Mouse (Mus musculus): ENCODE results near the gene Adcy5. TPM values are rescaled to one million over a fixed set of nuclear protein-coding genes. Genes with fewer than 3 reads are reported as not detected.
A peak's percentile ranks its signal among the peaks of the same experiment; 100 is the strongest.

The Adcy5 gene
- polyA plus RNA-seq, 1 experiment from 2014 or later = 2.6 TPM

- 70% methylated on average over 3 of the region's 3 CpGs for whole genome bisulfite sequencing
- H3K9ac ChIP-seq = no peak overlapping the region
- no peaks in the 10 kb centered on the region for H3K9me3 ChIP-seq
- no peaks in the 10 kb centered on the region for H3K4me1 ChIP-seq
- H3K4me3 ChIP-seq = no peak overlapping the region
- ATAC-seq (ENCODE audit: low FRiP score, low read depth) = no peak
- no peak overlapping the region for H3K27ac ChIP-seq
- no peaks in the 10 kb centered on the region for H3K27me3 ChIP-seq
- no peaks in the 10 kb centered on the region for H3K36me3 ChIP-seq
- no peak overlapping the region for H3K4me2 ChIP-seq (replicated peaks)
Observed at GRCm38 (mm10) chr16:35130172-35130571, 24.5 kb upstream of the Adcy5 start.

GRCm38 (mm10) chr16:35139416-35139815 is 15.3 kb upstream of the Adcy5 start:
- no peaks in the 10 kb centered on the region for H3K27me3 ChIP-seq
- no peak overlapping the region for H3K9ac ChIP-seq
- H3K9me3 ChIP-seq = no peaks in the 10 kb centered on the region
- H3K36me3 ChIP-seq = no peaks in the 10 kb centered on the region
- no peak for ATAC-seq (ENCODE audit: low FRiP score, low read depth)
- H3K4me3 ChIP-seq = no peak overlapping the region
- no peak overlapping the region for H3K4me2 ChIP-seq (replicated peaks)
- H3K4me1 ChIP-seq = peaks cover 13% of the 10 kb centered on the region
- no peak overlapping the region for H3K27ac ChIP-seq
- WGBS = 75% methylated on average over 6 of the region's 6 CpGs

GRCm38 (mm10) chr16:35139873-35140619 is 14.6 kb upstream of the Adcy5 start:
- H3K27ac ChIP-seq = no peak overlapping the region; the same call in 1 of the 2 replicates
- 15% methylated on average over 11 of the region's 11 CpGs for WGBS
- peak; percentile 57; the same call in 1 of the 2 replicates for ATAC-seq (ENCODE audit: low FRiP score, low read depth)
- no peaks in the 10 kb centered on the region for H3K36me3 ChIP-seq
- peak overlapping the region; percentile 8; the same call in 1 of the 2 replicates for H3K9ac ChIP-seq
- no peak overlapping the region for H3K4me3 ChIP-seq
- no peaks in the 10 kb centered on the region for H3K27me3 ChIP-seq
- no peaks in the 10 kb centered on the region for H3K9me3 ChIP-seq
- H3K4me1 ChIP-seq = peaks cover 13% of the 10 kb centered on the region
- peak overlapping the region; percentile 41 for H3K4me2 ChIP-seq (replicated peaks)

- Histone ChIP-seq H3K9ac (0 out of 2 replicates have a peak overlapping the region, but pooled peaks have one; percentile 8), H3K4me3 (no peak overlapping the region), H3K27ac (no peak overlapping the region), H3K36me3 (no peaks in the 10 kb centered on the region), H3K9me3 (0 out of 2 replicates have a peak, but pooled peaks cover 3% of the 10 kb centered on the region), H3K4me1 (peaks cover 13% of the 10 kb centered on the region), H3K27me3 (no peaks in the 10 kb centered on the region), H3K4me2 (replicated peaks) (peak overlapping the region; percentile 41)
- 34% methylated on average over 9 of the region's 9 CpGs for WGBS
- no peak for ATAC-seq (ENCODE audit: low FRiP score, low read depth)
Observed at GRCm38 (mm10) chr16:35140620-35140975, 14.1 kb upstream of the Adcy5 start.

- WGBS = 57% methylated on average over 8 of the region's 8 CpGs
- Histone ChIP-seq H3K27me3 (no peaks in the 10 kb centered on the region; the same call in 1 of the 2 replicates), H3K4me3 (no peak overlapping the region), H3K9me3 (0 out of 2 replicates have a peak, but pooled peaks cover 3% of the 10 kb centered on the region), H3K27ac (no peak overlapping the region), H3K4me1 (peaks cover 13% of the 10 kb centered on the region), H3K36me3 (no peaks in the 10 kb centered on the region), H3K9ac (no peak overlapping the region), H3K4me2 (replicated peaks) (no peak overlapping the region)
- ATAC-seq (ENCODE audit: low FRiP score, low read depth) = no peak
Observed at GRCm38 (mm10) chr16:35141839-35142238, 12.8 kb upstream of the Adcy5 start.

- no peaks in the 10 kb centered on the region for H3K4me1 ChIP-seq
- H3K9ac ChIP-seq = no peak overlapping the region
- ATAC-seq (ENCODE audit: low FRiP score, low read depth) = no peak
- 0 out of 2 replicates have a peak, but pooled peaks cover 8% of the 10 kb centered on the region for H3K9me3 ChIP-seq
- H3K27ac ChIP-seq = no peak overlapping the region
- no peaks in the 10 kb centered on the region for H3K36me3 ChIP-seq
- H3K4me2 ChIP-seq (replicated peaks) = no peak overlapping the region
- no peak overlapping the region for H3K4me3 ChIP-seq
- 25% methylated on average over 4 of the region's 4 CpGs for WGBS
- peaks cover 9% of the 10 kb centered on the region for H3K27me3 ChIP-seq
Observed at GRCm38 (mm10) chr16:35146153-35146552, 8.5 kb upstream of the Adcy5 start.

- Histone ChIP-seq H3K27ac (no peak overlapping the region; the same call in 1 of the 2 replicates), H3K4me1 (peaks cover 28% of the 10 kb centered on the region), H3K27me3 (peaks cover 70% of the 10 kb centered on the region), H3K9ac (no peak overlapping the region), H3K4me3 (no peak overlapping the region), H3K36me3 (no peaks in the 10 kb centered on the region), H3K4me2 (replicated peaks) (peak overlapping the region; percentile 94), H3K9me3 (no peaks in the 10 kb centered on the region)
- no peak for ATAC-seq (ENCODE audit: low FRiP score, low read depth)
- WGBS = 9% methylated on average over 12 of the region's 12 CpGs
Observed at GRCm38 (mm10) chr16:35153146-35153755, 1.4 kb upstream of the Adcy5 start.

- no peaks in the 10 kb centered on the region for H3K9me3 ChIP-seq
- 1% methylated on average over 29 of the region's 29 CpGs for WGBS
- peak overlapping the region; percentile 76 for H3K4me3 ChIP-seq
- peak overlapping the region; percentile 84 for H3K9ac ChIP-seq
- ATAC-seq (ENCODE audit: low FRiP score, low read depth) = peak; percentile 63
- H3K4me2 ChIP-seq (replicated peaks) = peak overlapping the region; percentile 94
- H3K4me1 ChIP-seq = peaks cover 28% of the 10 kb centered on the region
- H3K36me3 ChIP-seq = no peaks in the 10 kb centered on the region
- H3K27ac ChIP-seq = peak overlapping the region; percentile 15; the same call in 1 of the 2 replicates
- H3K27me3 ChIP-seq = peaks cover 75% of the 10 kb centered on the region
Observed at GRCm38 (mm10) chr16:35154245-35154640, 434 bp upstream of the Adcy5 start.

- H3K4me2 ChIP-seq (replicated peaks) = peak overlapping the region; percentile 94
- peak overlapping the region; percentile 76 for H3K4me3 ChIP-seq
- peak overlapping the region; percentile 84 for H3K9ac ChIP-seq
- H3K27ac ChIP-seq = no peak overlapping the region
- no peaks in the 10 kb centered on the region for H3K36me3 ChIP-seq
- under 1% methylated on average over 80 of the region's 87 CpGs for WGBS
- peaks cover 71% of the 10 kb centered on the region for H3K27me3 ChIP-seq
- peaks cover 38% of the 10 kb centered on the region for H3K4me1 ChIP-seq
- peak; percentile 26; the same call in 1 of the 2 replicates for ATAC-seq (ENCODE audit: low FRiP score, low read depth)
- no peaks in the 10 kb centered on the region for H3K9me3 ChIP-seq
Observed at GRCm38 (mm10) chr16:35155391-35156305, 971 bp downstream of the Adcy5 start.

GRCm38 (mm10) chr16:35156306-35156695 is 1.6 kb downstream of the Adcy5 start:
- Histone ChIP-seq H3K4me3 (peak overlapping the region; percentile 76), H3K4me1 (peaks cover 42% of the 10 kb centered on the region), H3K9ac (peak overlapping the region; percentile 84), H3K4me2 (replicated peaks) (peak overlapping the region; percentile 94), H3K27me3 (peaks cover 65% of the 10 kb centered on the region), H3K9me3 (no peaks in the 10 kb centered on the region), H3K36me3 (no peaks in the 10 kb centered on the region), H3K27ac (no peak overlapping the region)
- WGBS = 4% methylated on average over 44 of the region's 48 CpGs
- no peak for ATAC-seq (ENCODE audit: low FRiP score, low read depth)

- ATAC-seq (ENCODE audit: low FRiP score, low read depth) = no peak
- H3K36me3 ChIP-seq = no peaks in the 10 kb centered on the region
- peak overlapping the region; percentile 94 for H3K4me2 ChIP-seq (replicated peaks)
- peak overlapping the region; percentile 76 for H3K4me3 ChIP-seq
- H3K27me3 ChIP-seq = peaks cover 60% of the 10 kb centered on the region
- no peak overlapping the region for H3K27ac ChIP-seq
- no peak overlapping the region for H3K9ac ChIP-seq
- 72% methylated on average over 21 of the region's 21 CpGs for WGBS
- no peaks in the 10 kb centered on the region for H3K9me3 ChIP-seq
- peaks cover 42% of the 10 kb centered on the region for H3K4me1 ChIP-seq
Observed at GRCm38 (mm10) chr16:35156832-35157231, 2.2 kb downstream of the Adcy5 start.
